Mouse (Mus musculus): ENCODE data around the gene Ncoa5.

Ncoa5 gene

DNA sequence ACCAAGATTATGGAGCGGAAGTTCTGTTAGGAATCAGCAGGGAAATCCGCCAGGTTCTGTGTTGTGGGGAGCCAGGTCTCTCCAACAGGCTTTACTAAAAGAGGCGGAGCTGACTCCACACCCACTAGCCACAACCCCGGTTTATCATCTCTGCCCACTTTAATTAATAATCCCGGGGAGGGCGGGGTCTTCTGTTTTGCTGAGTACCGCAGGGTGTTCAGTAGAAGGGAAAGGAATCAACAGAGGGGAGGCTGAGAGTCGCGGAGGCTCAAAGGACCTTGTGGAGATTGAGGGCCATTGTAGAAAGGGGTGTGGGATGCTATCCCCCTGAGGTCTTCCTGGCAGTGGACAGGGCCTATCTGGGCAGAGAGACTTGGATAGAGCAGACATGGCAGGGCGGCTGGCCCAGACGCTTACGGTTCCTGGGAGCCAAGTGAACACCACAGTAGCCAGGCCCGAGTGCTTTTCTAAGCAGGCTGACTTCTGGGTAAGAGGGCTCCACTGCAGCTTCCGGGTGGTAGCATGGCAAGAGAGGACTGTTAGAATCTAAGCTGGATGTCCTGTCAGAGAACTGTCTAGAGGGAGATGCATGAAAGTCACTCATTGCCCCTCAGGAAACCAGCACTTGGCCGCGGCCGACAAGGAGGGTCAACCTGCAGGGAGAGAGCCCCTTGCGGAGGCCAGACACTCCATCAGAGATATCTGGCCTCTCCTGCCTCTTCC, 16.3 kb upstream of the Ncoa5 start:
- DNase-seq (ENCODE audit: low read depth in 2 of 2, low spot score in 2 of 2): no peak

DNA sequence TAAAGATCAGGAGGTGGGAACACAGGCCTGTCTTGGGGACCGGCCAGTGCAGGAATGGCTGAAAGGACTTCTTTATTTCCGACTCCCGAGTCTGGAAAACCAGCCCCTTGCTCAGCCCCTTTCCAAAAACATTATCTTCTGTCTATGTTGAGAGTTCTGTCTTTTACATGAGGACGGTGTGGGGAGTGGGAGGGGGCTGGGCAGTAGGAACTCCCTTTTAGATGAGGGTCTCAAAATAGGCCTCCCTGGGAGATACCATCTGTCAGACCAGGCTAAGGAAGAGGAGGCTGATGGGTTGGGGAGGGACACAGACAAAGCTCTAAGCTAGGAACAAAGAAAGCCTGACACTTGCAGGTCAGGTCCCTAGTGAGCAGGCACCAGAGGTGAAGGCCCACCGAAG, 14.4 kb upstream of the Ncoa5 start:
- no peak for DNase-seq (ENCODE audit: low read depth in 2 of 2, low spot score in 2 of 2)

DNA sequence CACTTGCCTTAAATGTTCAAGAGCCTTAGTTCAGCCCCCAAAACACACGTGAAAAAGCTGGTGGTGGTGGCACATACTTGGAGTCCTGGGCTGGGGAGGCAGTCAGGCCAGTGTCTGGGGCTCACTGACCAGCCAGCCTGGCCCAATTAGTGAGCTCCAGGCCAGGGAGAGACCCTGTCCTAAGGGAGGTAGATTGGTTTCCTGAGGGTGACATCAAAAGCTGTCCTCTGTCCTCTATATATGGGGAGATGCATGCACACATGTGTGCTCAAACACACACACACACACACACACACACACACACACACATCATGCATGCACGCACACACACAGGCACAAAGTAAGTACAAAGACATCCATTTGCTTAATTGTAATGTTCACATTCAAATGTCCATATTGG, 9.1 kb upstream of the Ncoa5 start:
- no peak for DNase-seq (ENCODE audit: low read depth in 2 of 2, low spot score in 2 of 2)

DNA sequence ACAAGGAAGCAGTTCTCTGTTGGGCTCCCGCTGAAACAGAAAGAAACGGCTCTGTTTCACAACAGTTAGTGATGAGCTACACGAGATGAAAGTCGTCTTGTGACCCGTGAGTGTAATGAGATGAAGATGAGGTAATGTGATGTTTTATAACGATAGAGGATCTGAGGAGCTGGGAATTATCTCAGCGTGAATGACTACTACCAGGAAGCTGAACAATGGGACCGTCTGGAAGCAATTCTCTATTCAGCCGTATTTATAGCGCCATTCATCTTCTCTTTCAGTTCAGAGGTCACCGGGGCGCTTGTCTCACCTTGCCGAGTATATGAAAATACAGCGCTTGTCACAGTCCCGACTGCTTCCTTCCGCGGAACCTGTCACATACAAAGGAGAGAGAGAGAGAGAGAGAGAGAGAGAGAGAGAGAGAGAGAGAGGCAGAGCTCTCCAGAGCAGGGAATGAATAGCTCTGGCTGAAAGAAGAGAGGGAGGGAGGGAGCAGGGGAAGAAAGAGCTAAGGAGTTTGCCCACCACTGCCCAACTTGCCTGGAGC, 8.5 kb upstream of the Ncoa5 start:
- no peak for DNase-seq (ENCODE audit: low read depth in 2 of 2, low spot score in 2 of 2)

- no peak for DNase-seq (ENCODE audit: low read depth in 2 of 2, low spot score in 2 of 2)
Observed at GRCm38 (mm10) chr2:165042126-165042525, 7.5 kb upstream of the Ncoa5 start.

DNA sequence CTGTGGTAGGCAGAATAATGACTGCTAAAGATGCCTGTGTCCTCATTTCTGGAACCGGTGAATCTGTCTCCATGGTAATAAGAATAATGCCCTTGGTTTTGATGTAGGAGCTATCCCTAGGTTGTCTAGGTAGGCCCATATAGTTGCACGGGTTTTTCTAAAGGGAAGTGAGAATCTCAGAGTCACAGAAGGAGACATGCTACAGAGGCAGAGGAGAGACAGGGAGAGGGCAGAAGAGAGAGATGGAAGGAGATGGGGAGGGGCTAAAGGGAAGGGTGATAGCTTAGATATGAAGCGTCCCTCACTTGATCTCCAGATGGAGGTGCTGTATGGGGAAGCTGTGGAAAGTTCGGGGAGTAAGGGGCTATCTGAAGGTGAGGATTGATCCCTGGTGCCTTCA, 2.7 kb upstream of the Ncoa5 start:
- no peak for DNase-seq (ENCODE audit: low read depth in 2 of 2, low spot score in 2 of 2)

GRCm38 (mm10) chr2:165035058-165035431, 378 bp upstream of the Ncoa5 start:
- no peak for DNase-seq (ENCODE audit: low read depth in 2 of 2, low spot score in 2 of 2)

DNA sequence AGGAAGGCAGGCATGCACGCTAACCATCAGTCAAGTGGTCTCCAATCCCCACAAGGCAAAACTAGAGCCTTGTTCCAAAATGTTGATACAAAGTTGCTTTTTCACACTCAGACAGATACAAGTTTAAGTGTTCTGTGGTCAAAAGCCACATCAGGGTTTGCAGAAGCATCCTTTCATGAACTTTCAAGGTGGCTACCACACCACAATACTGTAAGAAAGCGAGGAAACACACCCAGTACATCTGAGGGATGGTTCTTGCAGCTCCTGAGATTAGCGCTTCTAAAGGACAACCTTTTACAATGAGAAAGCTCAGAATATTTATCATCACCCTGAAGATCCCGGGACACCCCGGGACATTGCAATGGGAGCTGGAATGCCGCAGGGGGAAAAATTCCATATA, 1.4 kb downstream of the Ncoa5 start:
- DNase-seq (ENCODE audit: low read depth in 2 of 2, low spot score in 2 of 2): peak; percentile 14 to 33

DNA sequence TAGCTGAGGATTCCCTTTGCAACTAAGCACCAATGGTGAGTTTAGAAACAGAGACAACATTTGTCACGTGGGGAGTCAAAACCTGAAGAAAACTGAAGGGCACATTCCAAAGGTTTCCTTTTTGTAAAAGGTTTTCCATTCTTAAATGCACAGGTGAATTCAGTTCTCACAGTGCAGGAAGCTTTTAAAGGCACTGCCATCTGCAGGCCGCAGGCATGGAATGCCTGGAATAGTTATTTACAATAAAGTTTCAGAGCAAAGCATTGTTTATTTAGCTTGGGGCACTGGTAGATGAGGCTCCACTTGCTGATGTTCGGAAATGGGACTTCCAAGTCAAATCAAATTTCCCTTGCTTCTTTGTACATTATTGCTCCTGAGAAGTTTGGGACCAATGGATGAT, 2.1 kb downstream of the Ncoa5 start:
- no peak for DNase-seq (ENCODE audit: low read depth in 2 of 2, low spot score in 2 of 2)

DNA sequence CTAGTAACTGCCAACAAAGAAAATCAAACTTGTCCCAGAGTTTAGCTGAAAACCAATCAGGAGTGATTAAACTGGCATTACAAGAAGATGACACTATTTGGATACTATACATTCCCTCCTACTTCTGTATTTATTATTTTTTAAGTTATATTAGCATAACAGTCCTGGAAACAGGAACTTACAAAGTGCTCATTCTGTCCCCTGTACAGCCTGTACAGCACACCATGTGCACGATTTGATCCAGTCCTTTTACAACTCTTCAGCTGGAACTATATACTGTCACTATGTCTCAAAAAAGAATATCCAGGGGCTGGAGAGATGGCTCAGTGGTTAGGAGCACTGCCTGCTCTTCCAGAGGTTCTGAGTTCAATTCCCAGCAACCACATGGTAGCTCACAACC, 7.5 kb downstream of the Ncoa5 start:
- no peak for DNase-seq (ENCODE audit: low read depth in 2 of 2, low spot score in 2 of 2)

DNA sequence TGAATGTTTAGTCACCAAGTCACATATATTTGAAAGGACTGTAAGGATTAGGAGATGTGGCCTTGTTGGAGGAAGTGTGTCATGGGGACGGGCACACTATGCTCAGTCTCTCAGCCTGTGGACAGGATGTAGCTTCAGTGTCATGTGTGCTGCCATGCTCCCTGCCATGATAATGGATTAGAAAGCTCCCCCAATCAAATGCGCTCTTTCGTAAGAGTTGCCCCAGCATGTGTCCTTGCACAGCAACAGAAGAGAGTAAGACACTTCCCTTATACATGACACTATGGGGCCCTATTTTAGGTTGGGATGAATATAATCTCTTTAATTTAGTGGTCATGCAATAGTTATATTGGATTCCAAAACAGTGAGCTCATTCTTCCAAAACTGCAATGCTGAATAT, 14.2 kb downstream of the Ncoa5 start:
- no peak for DNase-seq (ENCODE audit: low read depth in 2 of 2, low spot score in 2 of 2)

- DNase-seq (ENCODE audit: low read depth in 2 of 2, low spot score in 2 of 2): no peak
Observed at GRCm38 (mm10) chr2:165014935-165015334, 19.7 kb downstream of the Ncoa5 start.

- no peak for DNase-seq (ENCODE audit: low read depth in 2 of 2, low spot score in 2 of 2)
Observed at GRCm38 (mm10) chr2:165010351-165010750, 24.3 kb downstream of the Ncoa5 start.

- DNase-seq (ENCODE audit: low read depth in 2 of 2, low spot score in 2 of 2): no peak
Observed at GRCm38 (mm10) chr2:165009581-165009980, 25.1 kb downstream of the Ncoa5 start.

DNA sequence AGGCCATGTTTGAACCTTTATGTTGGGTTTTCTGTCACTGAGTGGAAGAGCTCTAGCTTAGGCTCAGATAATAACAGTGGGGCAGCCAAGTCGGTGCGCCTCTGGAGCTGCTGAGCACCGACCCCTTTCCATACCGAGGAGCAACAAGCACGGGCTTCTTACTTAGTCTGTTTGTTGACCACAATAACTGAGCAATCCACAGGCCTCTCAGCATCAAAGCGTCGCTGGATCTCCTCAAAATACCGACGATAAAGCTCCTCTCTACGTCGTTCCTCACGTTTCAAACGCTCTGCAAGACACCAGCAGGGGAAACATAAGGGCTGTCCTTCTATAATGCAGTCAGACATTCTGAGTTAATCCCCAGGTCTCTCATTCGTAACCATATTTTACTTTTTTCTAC, 25.5 kb downstream of the Ncoa5 start:
- no peak for DNase-seq (ENCODE audit: low read depth in 2 of 2, low spot score in 2 of 2)

DNA sequence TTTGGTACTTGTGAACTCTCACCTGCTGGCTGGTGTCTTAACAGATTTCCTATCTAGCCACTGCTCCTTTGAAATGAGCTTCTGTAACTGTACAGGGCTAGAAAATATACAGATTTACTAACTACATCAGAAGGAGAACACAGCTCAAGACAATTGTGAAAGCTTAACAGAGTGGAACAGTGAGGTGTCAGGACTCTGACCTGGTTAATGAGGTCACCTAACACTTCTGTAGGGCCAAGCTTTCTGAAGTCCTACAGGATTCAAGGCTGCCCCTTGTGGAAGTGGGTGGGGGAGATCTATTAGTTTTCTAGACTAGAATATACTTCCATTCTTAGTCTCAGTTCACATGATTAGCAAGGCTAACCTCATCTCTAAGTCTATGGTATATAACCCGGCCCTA, 26.7 kb downstream of the Ncoa5 start:
- no peak for DNase-seq (ENCODE audit: low read depth in 2 of 2, low spot score in 2 of 2)

GRCm38 (mm10) chr2:165006813-165007212, 27.9 kb downstream of the Ncoa5 start:
- no peak for DNase-seq (ENCODE audit: low read depth in 2 of 2, low spot score in 2 of 2)

DNA sequence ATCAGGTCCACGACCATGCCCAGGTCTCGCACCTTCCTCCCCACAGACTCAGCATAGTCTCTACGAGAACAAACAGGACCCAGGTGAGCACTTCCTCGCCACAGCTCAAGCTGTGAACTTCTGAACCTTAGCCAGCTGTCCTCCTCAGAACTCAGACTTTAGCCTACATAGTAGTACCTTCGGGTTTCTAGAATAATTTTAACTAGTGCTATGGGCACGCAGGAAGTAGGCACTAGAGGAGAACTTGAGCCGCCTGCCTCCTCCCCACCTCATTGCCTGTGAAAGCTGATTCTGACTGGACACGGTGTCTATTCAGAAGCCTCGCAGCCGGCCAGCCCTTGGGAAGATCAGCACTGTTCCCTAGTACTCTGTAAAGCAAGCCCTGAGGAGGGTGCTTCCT, 30.4 kb downstream of the Ncoa5 start:
- no peak for DNase-seq (ENCODE audit: low read depth in 2 of 2, low spot score in 2 of 2)

- no peak for DNase-seq (ENCODE audit: low read depth in 2 of 2, low spot score in 2 of 2)
Observed at GRCm38 (mm10) chr2:165003108-165003507, 31.6 kb downstream of the Ncoa5 start.

- DNase-seq (ENCODE audit: low read depth in 2 of 2, low spot score in 2 of 2): no peak
Observed at GRCm38 (mm10) chr2:165001958-165002357, 32.7 kb downstream of the Ncoa5 start.

- DNase-seq (ENCODE audit: low read depth in 2 of 2, low spot score in 2 of 2): no peak
Observed at GRCm38 (mm10) chr2:164997721-164998428, 36.8 kb downstream of the Ncoa5 start.

GRCm38 (mm10) chr2:164996848-164997720, 37.6 kb downstream of the Ncoa5 start:
- no peak for DNase-seq (ENCODE audit: low read depth in 2 of 2, low spot score in 2 of 2)

Data from CD8-positive naive resting alpha-beta T cell, adult 2 months (primary cell).